Mouse (Mus musculus) liver, embryonic 16.5 days (tissue): ENCODE measurements around the gene Bckdha. TPM values are rescaled to one million over a fixed set of nuclear protein-coding genes. Genes with fewer than 3 reads are reported as not detected.

ENCODE experiments used
- ATAC-seq: fragments of 200-750 bp; cut with Nextera tagmentation; 2 replicates; pipeline ENCODE4 v1.8.0; 2017; ENCODE audit warnings: low read depth, mild to moderate bottlenecking, moderate number of reproducible peaks, moderate library complexity
- H3K27ac ChIP-seq: fragments of 300-500 bp; sonication (generic); 2 replicates; pipeline ENCODE4 v1.5.1; 2014; ENCODE audit warnings: mild to moderate bottlenecking, low read length
- H3K27me3 ChIP-seq: fragments of 300-500 bp; sonication (generic); 2 replicates; pipeline ENCODE4 v1.6.1; 2014; ENCODE audit warnings: low read depth, low read length, mixed read lengths; ENCODE audit not compliant: control insufficient read depth, insufficient read depth
- H3K36me3 ChIP-seq: fragments of 300-500 bp; sonication (generic); 2 replicates; pipeline ENCODE4 v1.6.1; 2014; ENCODE audit warnings: mild to moderate bottlenecking; ENCODE audit not compliant: control insufficient read depth, insufficient read depth
- H3K4me1 ChIP-seq: fragments of 300-500 bp; sonication (generic); 2 replicates; pipeline ENCODE4 v1.6.1; 2014; ENCODE audit warnings: low read depth, low read length, mixed read lengths; ENCODE audit not compliant: control insufficient read depth
- H3K4me2 ChIP-seq: fragments of 300-500 bp; sonication (generic); 2 replicates; pipeline ENCODE4 v1.6.1; 2014; ENCODE audit warnings: low read depth, low read length, mixed read lengths
- H3K4me3 ChIP-seq: fragments of 300-500 bp; sonication (generic); 2 replicates; pipeline ENCODE4 v1.5.1; 2014; ENCODE audit warnings: low read depth, mild to moderate bottlenecking, low read length
- H3K9ac ChIP-seq: fragments of 300-500 bp; sonication (generic); 2 replicates; pipeline ENCODE4 v1.6.1; 2014; ENCODE audit warnings: low read depth, low read length
- H3K9me3 ChIP-seq: fragments of 300-500 bp; sonication (generic); replicated peaks from 2 replicates; pipeline ENCODE4 v1.6.1; 2016; ENCODE audit warnings: low read length; ENCODE audit not compliant: control insufficient read depth
- WGBS: fragments of 180-500 bp; shearing (Covaris S2); extraction: QIAGEN DNeasy Blood & Tissue Kit; methylation state at CpG from one replicate; pipeline ENCODE4 v1.1.7; 2014; ENCODE audit not compliant: insufficient replicate concordance; 5-methylcytosine and 5-hydroxymethylcytosine counted together
- polyA plus RNA-seq: library from polyadenylated mRNA; unstranded; fragments of >200 nt; fragmentation: Nextera tagmentation; extraction: Ambion mirVana; gene quantifications from 2 replicates; pipeline ENCODE4 v1.2.1, GENCODE M21; 2015

The Bckdha gene
- polyA plus RNA-seq, 1 experiment from 2014 or later: 43.1 TPM

DNA sequence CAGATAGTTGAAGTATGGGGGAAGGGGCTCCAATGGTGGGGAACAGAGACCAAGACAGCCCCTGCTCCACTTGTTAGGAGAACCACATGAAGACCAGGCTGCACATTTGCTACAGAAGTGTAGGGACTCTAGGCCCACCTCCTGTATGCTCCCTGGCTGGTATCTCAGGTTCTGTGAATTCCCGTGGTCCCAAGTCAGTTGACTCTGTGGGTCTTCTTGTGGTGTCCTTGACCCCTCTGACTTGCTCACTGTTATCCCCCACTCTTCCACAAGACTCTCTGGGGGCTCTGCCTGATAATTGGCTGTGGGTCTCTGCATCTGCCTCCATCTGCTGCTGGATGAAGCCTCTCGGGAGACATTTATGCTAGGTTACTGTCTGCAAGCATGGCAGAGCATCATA lies 67.6 kb downstream of the Bckdha start:
- no peak overlapping the region for H3K9ac ChIP-seq
- H3K4me3 ChIP-seq: no peak overlapping the region
- H3K27ac ChIP-seq: no peak overlapping the region
- WGBS: 64% methylated on average over 2 of the region's 2 CpGs
- no peak for ATAC-seq
- H3K36me3 ChIP-seq: no peaks in the 10 kb centered on the region
- no peak overlapping the region for H3K4me2 ChIP-seq
- no peaks in the 10 kb centered on the region for H3K9me3 ChIP-seq
- H3K27me3 ChIP-seq: no peaks in the 10 kb centered on the region
- no peaks in the 10 kb centered on the region for H3K4me1 ChIP-seq

DNA sequence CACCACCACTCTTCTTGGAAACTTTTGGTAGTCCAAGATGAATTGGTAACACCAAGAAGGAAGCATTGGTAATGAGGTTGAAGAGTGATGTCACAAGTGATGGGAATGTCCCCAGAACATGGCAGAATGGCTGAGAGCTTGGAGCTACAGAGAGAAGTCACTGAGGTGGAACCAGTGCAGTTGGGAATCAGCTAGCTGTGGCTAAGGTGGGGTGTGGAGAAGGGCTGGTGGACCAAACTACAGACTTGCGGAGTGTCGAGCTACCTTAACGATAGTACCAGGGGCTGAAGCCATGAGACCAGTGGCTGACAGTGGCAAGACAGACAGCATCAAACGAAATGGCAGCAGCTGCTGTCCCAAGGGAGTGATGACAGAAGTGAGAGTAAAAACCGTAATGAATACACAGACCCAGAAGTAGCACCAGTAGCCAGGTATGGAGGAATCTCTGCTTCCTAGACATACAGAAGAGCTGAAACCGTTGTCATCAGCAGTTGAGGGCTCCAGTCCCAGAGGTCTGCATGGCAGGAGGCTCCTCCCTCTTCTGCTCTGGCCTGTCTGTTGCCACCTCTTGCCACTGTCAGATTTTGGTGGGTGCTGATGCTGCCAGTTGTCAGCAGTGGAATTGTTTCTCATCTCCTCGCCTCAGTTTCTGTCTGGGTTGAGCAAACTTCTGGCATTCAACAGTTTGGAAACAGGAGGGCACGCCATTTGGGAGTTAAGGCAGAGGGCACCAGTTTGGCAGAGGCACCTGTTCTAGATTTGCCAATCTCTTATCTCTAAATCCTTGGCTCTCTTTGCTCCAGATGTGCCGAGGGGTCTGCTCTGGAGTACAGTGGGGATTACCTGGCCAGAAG lies 73.2 kb downstream of the Bckdha start:
- no peak overlapping the region for H3K4me2 ChIP-seq
- H3K27me3 ChIP-seq: no peaks in the 10 kb centered on the region
- no peak overlapping the region for H3K4me3 ChIP-seq
- no peak overlapping the region for H3K9ac ChIP-seq
- no peaks in the 10 kb centered on the region for H3K9me3 ChIP-seq
- ATAC-seq: no peak
- H3K36me3 ChIP-seq: no peaks in the 10 kb centered on the region
- no peaks in the 10 kb centered on the region for H3K4me1 ChIP-seq
- WGBS: 62% methylated on average over 9 of the region's 9 CpGs
- H3K27ac ChIP-seq: no peak overlapping the region

DNA sequence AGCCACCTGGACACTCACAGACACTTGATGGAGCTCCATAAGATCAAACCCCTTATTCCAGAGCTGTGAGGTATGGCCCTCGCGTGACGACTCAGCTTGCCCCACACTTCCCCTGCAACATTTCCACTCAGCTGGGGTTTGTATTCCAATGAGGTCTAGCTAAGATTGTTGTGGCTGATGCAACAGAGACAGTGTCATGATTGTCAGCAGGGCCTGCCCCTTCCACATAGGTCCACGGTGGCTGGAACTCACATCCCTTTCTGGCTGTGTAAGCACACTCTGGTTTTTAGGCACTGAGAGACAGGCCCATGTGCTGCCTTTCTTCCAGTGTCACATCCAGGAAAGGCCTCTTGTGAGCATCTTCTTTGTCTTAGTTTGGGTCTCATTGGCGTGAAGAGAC lies 74.1 kb downstream of the Bckdha start:
- no peak overlapping the region for H3K4me2 ChIP-seq
- WGBS: 65% methylated on average over 5 of the region's 5 CpGs
- H3K27me3 ChIP-seq: no peaks in the 10 kb centered on the region
- no peaks in the 10 kb centered on the region for H3K4me1 ChIP-seq
- H3K36me3 ChIP-seq: no peaks in the 10 kb centered on the region
- no peak overlapping the region for H3K27ac ChIP-seq
- no peak overlapping the region for H3K4me3 ChIP-seq
- no peak overlapping the region for H3K9ac ChIP-seq
- no peak for ATAC-seq
- no peaks in the 10 kb centered on the region for H3K9me3 ChIP-seq

DNA sequence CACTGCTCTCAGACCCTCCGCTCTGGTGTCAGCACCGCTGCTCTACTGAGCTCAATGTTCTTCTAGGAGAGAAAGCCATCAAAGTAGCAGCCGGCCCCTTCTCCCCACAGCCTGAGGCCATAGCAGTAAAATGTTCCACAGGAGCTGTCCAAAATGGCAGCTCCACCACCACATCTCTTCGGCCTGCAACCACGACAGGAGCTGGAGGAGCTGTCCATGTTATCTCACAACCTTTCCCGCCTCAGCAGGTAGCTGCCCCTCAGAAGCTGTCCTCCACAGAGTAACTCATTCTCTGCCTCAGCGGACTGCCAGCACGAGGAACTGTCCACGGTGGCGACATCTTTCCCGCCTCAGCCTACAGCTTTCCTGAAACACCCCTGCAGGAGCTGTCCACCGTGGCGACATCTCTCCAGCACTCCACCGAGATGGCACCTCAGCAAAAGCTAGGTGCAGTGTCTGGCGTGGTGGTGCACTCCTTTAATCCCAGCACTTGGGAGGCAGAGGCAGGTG lies 76.4 kb downstream of the Bckdha start:
- H3K9ac ChIP-seq: no peak overlapping the region
- no peaks in the 10 kb centered on the region for H3K36me3 ChIP-seq
- 62% methylated on average over 15 of the region's 15 CpGs for WGBS
- H3K27ac ChIP-seq: no peak overlapping the region
- H3K4me3 ChIP-seq: no peak overlapping the region
- no peaks in the 10 kb centered on the region for H3K9me3 ChIP-seq
- H3K4me2 ChIP-seq: no peak overlapping the region
- H3K27me3 ChIP-seq: no peaks in the 10 kb centered on the region
- no peaks in the 10 kb centered on the region for H3K4me1 ChIP-seq
- ATAC-seq: no peak

Other genes with a start within 250 kb of the Bckdha start
- gene Cxcl17, start 246.1 kb downstream of the Bckdha start, polyA plus RNA-seq: 0.15 TPM in 1 of 2 replicates, not detected in the other
- gene Ceacam1, start 181.4 kb downstream of the Bckdha start, polyA plus RNA-seq: 15.0 and 19.6 TPM in 2 replicates
- gene Ceacam2, start 119.1 kb downstream of the Bckdha start, polyA plus RNA-seq: not detected in 2 replicates
- 0.63 and 0.65 TPM in 2 replicates for gene Erich4, start 43.1 kb downstream of the Bckdha start, polyA plus RNA-seq
- 8.1 and 8.9 TPM in 2 replicates for gene Dmac2, start 39.6 kb downstream of the Bckdha start, polyA plus RNA-seq
- gene B3gnt8, start 32.3 kb downstream of the Bckdha start, polyA plus RNA-seq: 2.9 and 3.1 TPM in 2 replicates
- gene Exosc5, start 183 bp upstream of the Bckdha start, polyA plus RNA-seq: 39.1 and 40.7 TPM in 2 replicates
- gene Tmem91, start 16.2 kb upstream of the Bckdha start, polyA plus RNA-seq: 0.78 and 1.3 TPM in 2 replicates
- 20.1 and 21.0 TPM in 2 replicates for gene B9d2, start 21.8 kb upstream of the Bckdha start, polyA plus RNA-seq
- 3.1 and 4.1 TPM in 2 replicates for gene Tgfb1, start 28.0 kb upstream of the Bckdha start, polyA plus RNA-seq
- gene Ccdc97, start 60.1 kb upstream of the Bckdha start, polyA plus RNA-seq: 8.5 and 11.9 TPM in 2 replicates
- gene Hnrnpul1, start 95.8 kb upstream of the Bckdha start, polyA plus RNA-seq: 24.8 and 24.9 TPM in 2 replicates
- gene Axl, start 129.7 kb upstream of the Bckdha start, polyA plus RNA-seq: 20.2 and 24.9 TPM in 2 replicates
- gene Cyp2s1, start 157.9 kb upstream of the Bckdha start, polyA plus RNA-seq: 0.42 and 0.80 TPM in 2 replicates
- 0.08 and 0.13 TPM in 2 replicates for gene Cyp2b10, start 238.6 kb upstream of the Bckdha start, polyA plus RNA-seq